Mouse (Mus musculus) hindbrain, embryonic 11.5 days (tissue): ENCODE data around the gene Ptbp2. TPM values are rescaled to one million over a fixed set of nuclear protein-coding genes. Genes with fewer than 3 reads are reported as not detected.

Source experiments
- ATAC-seq: fragments of 200-750 bp; cut with Nextera tagmentation; 2 replicates; pipeline ENCODE4 v1.8.0; 2017; ENCODE audit warnings: mild to moderate bottlenecking, moderate TSS enrichment, moderate library complexity; ENCODE audit not compliant: low FRiP score
- DNase-seq: peaks from one replicate; pipeline ENCODE4 v3.0.0-alpha.2; 2015; ENCODE audit warnings: low spot score
- H3K27ac ChIP-seq: fragments of 300-500 bp; sonication (generic); 2 replicates; pipeline ENCODE4 v1.5.1; 2014; ENCODE audit warnings: mild to moderate bottlenecking, low read depth, low read length
- H3K27me3 ChIP-seq: fragments of 300-500 bp; sonication (generic); 2 replicates; pipeline ENCODE4 v1.6.1; 2014; ENCODE audit warnings: mild to moderate bottlenecking, low read length, moderate library complexity, mixed read lengths; ENCODE audit not compliant: control insufficient read depth, insufficient read depth
- H3K36me3 ChIP-seq: fragments of 300-500 bp; sonication (generic); 2 replicates; pipeline ENCODE4 v1.6.1; 2014; ENCODE audit warnings: mild to moderate bottlenecking, low read length, moderate library complexity, mixed read lengths; ENCODE audit not compliant: control insufficient read depth, insufficient read depth
- H3K4me1 ChIP-seq: fragments of 300-500 bp; sonication (generic); replicated peaks from 2 replicates; pipeline ENCODE4 v1.6.1; 2014; ENCODE audit warnings: low read length, mixed read lengths; ENCODE audit not compliant: control insufficient read depth, insufficient read depth
- H3K4me2 ChIP-seq: fragments of 300-500 bp; sonication (generic); replicated peaks from 2 replicates; pipeline ENCODE4 v1.6.1; 2014; ENCODE audit warnings: mild to moderate bottlenecking, low read depth, low read length
- H3K4me3 ChIP-seq: fragments of 300-500 bp; sonication (generic); 2 replicates; pipeline ENCODE4 v1.5.1; 2014; ENCODE audit warnings: low read depth, low read length
- H3K9ac ChIP-seq: fragments of 300-500 bp; sonication (generic); 2 replicates; pipeline ENCODE4 v1.6.1; 2014; ENCODE audit warnings: low read depth, low read length
- H3K9me3 ChIP-seq: fragments of 300-500 bp; sonication (generic); 2 replicates; pipeline ENCODE4 v1.6.1; 2016; ENCODE audit warnings: low read length; ENCODE audit not compliant: control insufficient read depth
- WGBS: fragments of 180-500 bp; shearing (Covaris S2); extraction: QIAGEN DNeasy Blood & Tissue Kit; methylation state at CpG from one replicate; pipeline ENCODE4 v1.1.7; 2014; 5-methylcytosine and 5-hydroxymethylcytosine counted together
- polyA plus RNA-seq: library from polyadenylated mRNA; unstranded; fragments of >200 nt; fragmentation: Nextera tagmentation; extraction: Ambion mirVana; gene quantifications from 2 replicates; pipeline ENCODE4 v1.2.1, GENCODE M21; 2014

The Ptbp2 gene
- polyA plus RNA-seq, 1 experiment from 2014 or later = 373 TPM

DNA sequence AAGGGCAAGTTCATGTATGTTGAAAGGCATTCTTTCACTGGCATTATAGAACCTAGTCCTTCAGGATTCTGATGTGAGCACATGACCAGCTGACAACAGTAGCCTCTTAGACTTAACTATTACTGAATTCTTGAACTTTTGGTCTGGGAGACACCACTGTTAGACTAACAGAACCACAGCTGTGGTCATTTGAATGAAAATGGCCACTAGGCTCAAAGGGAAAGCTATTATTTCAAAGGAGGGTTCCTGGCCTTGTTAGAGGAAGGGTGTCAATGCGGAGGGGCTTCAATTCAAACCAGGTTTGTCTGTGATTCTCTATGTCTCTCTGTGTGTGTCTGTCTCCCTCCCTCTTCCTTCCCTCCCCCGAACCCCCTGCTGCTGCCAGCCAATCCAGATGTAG is 5.8 kb downstream of the Ptbp2 start:
- no peak for ATAC-seq

DNA sequence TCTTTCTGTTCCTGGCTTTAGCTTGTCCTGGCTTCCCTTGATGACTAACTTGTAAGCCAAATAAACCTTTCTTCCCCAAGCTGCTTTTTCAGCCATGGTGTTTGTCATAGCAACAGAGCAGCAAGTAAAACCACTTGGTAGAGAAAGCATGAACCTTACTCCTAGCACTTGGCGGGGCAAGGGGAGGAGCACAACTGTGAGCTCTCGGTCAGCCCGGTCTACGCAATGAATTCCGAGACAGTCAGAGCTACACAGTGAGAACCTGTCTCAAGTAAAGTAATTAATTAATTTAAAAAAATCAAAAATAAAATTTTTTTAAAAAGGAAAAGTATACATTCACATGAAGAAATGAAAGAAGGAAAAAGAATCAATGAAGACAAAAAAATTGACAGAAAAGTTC is 8.1 kb downstream of the Ptbp2 start:
- Histone ChIP-seq H3K27ac (no peak overlapping the region; the same call in 1 of the 2 replicates), H3K4me3 (no peak overlapping the region), H3K27me3 (no peaks in the 10 kb centered on the region), H3K4me1 (no peaks in the 10 kb centered on the region), H3K9me3 (no peaks in the 10 kb centered on the region), H3K4me2 (no peak overlapping the region), H3K9ac (no peak overlapping the region), H3K36me3 (no peaks in the 10 kb centered on the region)
- DNase-seq (no peak), ATAC-seq (no peak)
- 93% methylated on average over 5 of the region's 5 CpGs for WGBS

More for the DNA sequence above, 5.8 kb downstream of the Ptbp2 start:
- H3K36me3 ChIP-seq = no peaks in the 10 kb centered on the region
- no peaks in the 10 kb centered on the region for H3K9me3 ChIP-seq
- H3K4me1 ChIP-seq = no peaks in the 10 kb centered on the region
- 0 out of 2 replicates have a peak overlapping the region, but pooled peaks have one; percentile 3 for H3K4me2 ChIP-seq
- no peak overlapping the region for H3K9ac ChIP-seq
- H3K27ac ChIP-seq = no peak overlapping the region
- H3K27me3 ChIP-seq = no peaks in the 10 kb centered on the region
- no peak overlapping the region for H3K4me3 ChIP-seq
- WGBS = 45% methylated on average over 2 of the region's 2 CpGs
- DNase-seq = no peak

DNA sequence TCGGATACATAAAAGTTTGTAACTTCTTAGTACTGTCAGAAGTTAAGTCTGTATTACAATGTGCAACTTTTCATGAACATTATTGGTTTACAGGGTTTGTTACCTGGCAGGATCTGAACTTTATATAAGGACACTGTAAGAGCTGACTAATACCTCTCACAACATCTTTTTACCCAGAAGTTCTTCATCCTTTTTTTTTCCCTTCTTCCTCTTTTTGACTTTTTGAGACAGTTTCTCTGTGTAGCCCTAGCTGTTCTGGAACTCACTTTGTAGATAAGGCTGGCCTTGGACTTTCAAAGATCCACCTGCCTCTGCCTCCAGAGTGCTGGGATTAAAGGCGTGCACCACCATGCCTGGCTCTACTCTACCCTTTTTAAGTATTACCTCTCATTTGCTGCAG is 11.5 kb downstream of the Ptbp2 start:
- DNase-seq (no peak), ATAC-seq (no peak)
- Histone ChIP-seq H3K27me3 (no peaks in the 10 kb centered on the region), H3K4me2 (no peak overlapping the region), H3K4me3 (no peak overlapping the region), H3K9ac (no peak overlapping the region), H3K9me3 (no peaks in the 10 kb centered on the region), H3K4me1 (no peaks in the 10 kb centered on the region), H3K36me3 (no peaks in the 10 kb centered on the region), H3K27ac (no peak overlapping the region)
- WGBS = 86% methylated on average over 2 of the region's 2 CpGs

DNA sequence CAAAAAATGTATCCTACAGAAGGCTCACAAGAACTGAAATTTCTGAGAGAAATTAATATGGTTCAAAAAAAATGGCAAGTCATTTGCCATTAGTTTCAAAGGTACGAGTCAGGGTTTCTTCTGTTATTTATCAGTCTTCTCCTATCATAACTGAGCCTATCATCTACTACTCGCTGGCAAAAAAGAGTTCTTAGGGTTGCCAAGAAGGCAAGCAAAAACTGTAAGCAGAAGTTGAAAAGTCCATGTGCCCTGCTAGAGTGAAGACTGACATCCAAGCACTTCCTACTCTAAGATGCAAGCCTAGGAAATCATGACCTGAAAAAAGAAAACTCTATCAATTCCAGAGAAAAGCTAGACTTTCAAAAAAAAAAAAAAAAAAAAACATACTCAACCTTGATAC is 20.5 kb downstream of the Ptbp2 start:
- Histone ChIP-seq H3K27ac (no peak overlapping the region), H3K4me3 (no peak overlapping the region), H3K9me3 (no peaks in the 10 kb centered on the region), H3K9ac (no peak overlapping the region), H3K36me3 (no peaks in the 10 kb centered on the region), H3K27me3 (no peaks in the 10 kb centered on the region), H3K4me2 (no peak overlapping the region), H3K4me1 (no peaks in the 10 kb centered on the region)
- DNase-seq (no peak), ATAC-seq (no peak)
- WGBS = 90% methylated on average over 2 of the region's 2 CpGs

DNA sequence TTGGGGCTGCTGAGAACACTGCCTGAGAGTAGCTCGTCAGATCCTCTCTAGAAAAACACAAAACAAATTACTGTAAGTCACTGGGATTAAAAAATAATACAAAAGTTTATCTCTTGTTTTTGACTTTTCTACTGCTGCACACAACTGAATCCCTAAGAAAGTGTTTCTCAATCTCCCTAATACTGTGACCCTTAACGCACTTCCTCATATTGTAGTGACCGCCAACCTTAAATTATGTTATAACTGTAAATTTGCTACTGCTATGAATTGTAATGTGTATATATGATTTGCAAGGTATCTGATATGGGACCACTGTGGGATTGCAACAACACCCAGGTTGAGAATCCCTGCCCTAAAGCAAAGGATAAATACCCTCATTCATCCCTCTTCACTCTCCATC is 22.5 kb downstream of the Ptbp2 start:
- WGBS = 92% methylated on average over 3 of the region's 3 CpGs
- H3K4me3 ChIP-seq = no peak overlapping the region
- DNase-seq (no peak), ATAC-seq (no peak)
- no peak overlapping the region for H3K4me2 ChIP-seq
- no peak overlapping the region for H3K9ac ChIP-seq
- no peaks in the 10 kb centered on the region for H3K4me1 ChIP-seq
- H3K36me3 ChIP-seq = no peaks in the 10 kb centered on the region
- H3K27ac ChIP-seq = no peak overlapping the region
- H3K9me3 ChIP-seq = no peaks in the 10 kb centered on the region
- no peaks in the 10 kb centered on the region for H3K27me3 ChIP-seq

DNA sequence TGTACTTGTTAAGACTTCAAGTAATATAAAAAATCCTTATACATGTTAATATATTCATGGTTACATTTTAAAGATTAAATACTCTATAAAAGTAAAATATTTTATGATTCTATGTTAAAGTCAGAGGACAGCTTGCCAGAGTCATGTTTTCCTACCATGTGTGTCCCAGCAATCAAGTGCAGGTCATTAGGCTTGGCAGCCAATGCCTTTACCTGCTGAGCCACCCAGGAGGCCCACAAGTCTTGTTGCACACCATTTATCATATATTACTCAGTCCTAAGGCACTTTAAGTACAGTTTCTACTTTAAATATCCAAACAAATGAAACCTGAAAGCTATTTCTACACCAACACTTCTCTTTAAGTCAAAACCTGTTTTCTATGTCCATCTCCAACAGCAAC is 30.5 kb downstream of the Ptbp2 start:
- no peak overlapping the region for H3K4me2 ChIP-seq
- H3K4me3 ChIP-seq = no peak overlapping the region
- no peak overlapping the region for H3K9ac ChIP-seq
- H3K27ac ChIP-seq = no peak overlapping the region
- no peaks in the 10 kb centered on the region for H3K9me3 ChIP-seq
- no peaks in the 10 kb centered on the region for H3K4me1 ChIP-seq
- no peaks in the 10 kb centered on the region for H3K36me3 ChIP-seq
- DNase-seq (no peak), ATAC-seq (no peak)
- H3K27me3 ChIP-seq = no peaks in the 10 kb centered on the region

DNA sequence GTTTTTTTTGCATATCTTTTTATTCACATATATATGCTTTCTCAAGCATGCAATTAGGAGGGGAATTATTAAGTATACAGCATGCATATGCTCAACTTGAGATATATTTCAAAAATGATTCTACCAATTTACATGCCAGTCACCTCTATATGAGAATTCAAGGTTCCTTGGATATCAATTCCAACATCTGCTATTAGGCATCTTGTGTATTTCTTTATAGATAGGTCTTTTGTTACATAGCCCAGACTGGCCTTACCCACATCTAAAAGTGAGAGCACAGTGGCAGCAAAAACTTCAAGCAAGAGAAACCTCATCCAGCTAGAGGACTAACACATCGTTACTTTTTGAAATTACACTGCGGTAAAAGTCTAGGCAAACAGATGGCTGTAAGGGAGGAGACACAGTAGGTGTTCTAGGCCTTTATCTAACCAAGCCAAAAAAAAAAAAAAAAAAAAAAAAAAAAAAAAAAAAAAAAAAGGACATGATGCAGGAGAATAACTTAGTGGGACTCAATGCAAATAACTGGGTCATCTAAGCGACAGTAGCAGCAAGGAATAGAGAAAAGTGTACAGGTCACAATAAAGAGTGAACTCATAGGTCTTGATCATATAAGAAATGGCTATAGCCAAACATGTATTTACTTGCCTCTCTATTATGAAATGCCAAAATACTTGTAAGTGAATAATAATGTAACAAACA is 34.6 kb downstream of the Ptbp2 start:
- Histone ChIP-seq H3K4me3 (no peak overlapping the region), H3K9ac (no peak overlapping the region), H3K27me3 (no peaks in the 10 kb centered on the region), H3K27ac (no peak overlapping the region), H3K9me3 (no peaks in the 10 kb centered on the region), H3K4me1 (no peaks in the 10 kb centered on the region), H3K36me3 (no peaks in the 10 kb centered on the region), H3K4me2 (no peak overlapping the region)
- 77% methylated on average over 3 of the region's 3 CpGs for WGBS
- no peak for DNase-seq
- ATAC-seq = no peak

DNA sequence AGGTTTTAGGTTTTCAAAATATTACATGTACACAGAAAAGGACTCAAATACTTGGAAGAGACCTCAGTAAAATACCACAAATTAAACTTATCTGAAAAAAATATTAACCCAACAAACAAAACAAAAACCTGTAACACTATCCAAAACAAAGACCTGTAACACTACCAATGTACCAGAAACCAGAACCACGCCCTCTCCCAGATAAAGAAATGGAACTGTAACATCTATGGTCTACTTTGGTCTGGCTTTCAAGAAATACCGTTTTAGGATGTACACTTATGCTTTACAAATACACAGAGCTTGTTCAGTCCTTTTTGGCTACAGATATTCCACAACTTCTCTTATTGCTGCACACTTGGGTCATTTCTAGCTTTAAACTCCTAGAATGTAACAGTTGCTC is 35.1 kb downstream of the Ptbp2 start:
- no peak for DNase-seq
- H3K27ac ChIP-seq = no peak overlapping the region
- H3K36me3 ChIP-seq = no peaks in the 10 kb centered on the region
- H3K9me3 ChIP-seq = no peaks in the 10 kb centered on the region
- ATAC-seq = no peak
- H3K9ac ChIP-seq = no peak overlapping the region
- no peaks in the 10 kb centered on the region for H3K4me1 ChIP-seq
- no peak overlapping the region for H3K4me2 ChIP-seq
- H3K4me3 ChIP-seq = no peak overlapping the region
- no peaks in the 10 kb centered on the region for H3K27me3 ChIP-seq
- 97% methylated on average over 2 of the region's 2 CpGs for WGBS

DNA sequence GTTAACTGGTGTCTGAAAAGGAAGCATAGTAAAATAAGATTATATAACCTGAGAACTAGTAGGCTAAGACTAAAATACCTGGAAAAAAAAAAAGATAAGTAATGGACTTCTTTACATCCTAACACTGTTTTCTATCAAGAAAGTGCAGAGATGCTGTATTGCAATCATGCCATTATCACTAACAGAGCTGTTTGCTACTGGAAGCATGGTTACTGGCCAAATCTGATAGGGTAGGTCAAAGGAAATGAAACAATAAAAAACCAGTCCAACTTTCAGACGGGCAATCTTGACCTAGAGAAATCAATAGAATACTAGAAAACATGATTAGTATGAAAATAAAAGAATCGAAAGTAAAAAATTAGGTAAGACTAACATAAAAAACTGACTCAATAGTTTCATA is 37.6 kb downstream of the Ptbp2 start:
- no peak overlapping the region for H3K4me2 ChIP-seq
- WGBS = 90% methylated on average over 2 of the region's 2 CpGs
- H3K4me1 ChIP-seq = no peaks in the 10 kb centered on the region
- H3K4me3 ChIP-seq = no peak overlapping the region
- no peaks in the 10 kb centered on the region; the same call in 1 of the 2 replicates for H3K36me3 ChIP-seq
- H3K9me3 ChIP-seq = no peaks in the 10 kb centered on the region
- no peak for DNase-seq
- ATAC-seq = no peak
- H3K27me3 ChIP-seq = no peaks in the 10 kb centered on the region
- no peak overlapping the region for H3K9ac ChIP-seq
- no peak overlapping the region for H3K27ac ChIP-seq
